Mouse (Mus musculus): ENCODE results near the gene Gm49630.
"Not testable (repeated sequence)": the region's sequence is repeated elsewhere in the genome, so short reads cannot be mapped to it uniquely, and the experiment has no call there.

GRCm38 (mm10) chr17:7324346-7324745 is 47.4 kb downstream of the Gm49630 start, which contains the start of gene Tcp10a:
- not testable (repeated sequence) for TF ChIP-seq POLR2A (IDR thresholded peaks at IDR 0.05; ENCODE audit: borderline replicate concordance, control insufficient read depth, low read depth, low read length); CTCF (IDR thresholded peaks at IDR 0.05; ENCODE audit: control insufficient read depth, insufficient read depth, low read length)
